Mouse (Mus musculus) layer of hippocampus, adult 11-12 months (tissue): ENCODE results near the gene Klrg1.

Experiments
- DNase-seq: peaks from one replicate; pipeline ENCODE4 v3.0.0; 2022; ENCODE audit warnings: low spot score

Klrg1 gene

DNA sequence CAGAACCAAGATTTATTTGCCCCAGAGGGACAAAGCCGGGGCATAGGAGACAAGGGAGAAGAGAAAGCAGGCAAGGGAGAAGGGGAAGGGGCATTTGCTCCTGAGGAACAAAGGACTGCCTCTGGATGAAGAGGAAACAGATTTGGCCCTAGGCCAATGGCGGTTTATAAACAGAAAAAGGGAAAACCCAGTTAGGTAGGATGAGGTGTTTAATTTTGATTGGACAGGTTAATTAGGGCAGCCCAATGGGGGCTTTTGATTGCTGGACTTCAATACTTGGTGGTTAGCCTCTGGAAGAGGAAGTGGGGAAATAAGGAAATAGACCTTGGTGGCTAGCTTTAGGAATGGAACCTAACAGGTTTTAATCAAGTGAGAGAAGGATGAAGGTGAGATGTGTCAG, 9.5 kb upstream of the Klrg1 start:
- no peak for DNase-seq

GRCm38 (mm10) chr6:122291735-122292134, 9.1 kb upstream of the Klrg1 start:
- no peak for DNase-seq

- no peak for DNase-seq
Measured at GRCm38 (mm10) chr6:122291264-122291663, 8.6 kb upstream of the Klrg1 start.

DNA sequence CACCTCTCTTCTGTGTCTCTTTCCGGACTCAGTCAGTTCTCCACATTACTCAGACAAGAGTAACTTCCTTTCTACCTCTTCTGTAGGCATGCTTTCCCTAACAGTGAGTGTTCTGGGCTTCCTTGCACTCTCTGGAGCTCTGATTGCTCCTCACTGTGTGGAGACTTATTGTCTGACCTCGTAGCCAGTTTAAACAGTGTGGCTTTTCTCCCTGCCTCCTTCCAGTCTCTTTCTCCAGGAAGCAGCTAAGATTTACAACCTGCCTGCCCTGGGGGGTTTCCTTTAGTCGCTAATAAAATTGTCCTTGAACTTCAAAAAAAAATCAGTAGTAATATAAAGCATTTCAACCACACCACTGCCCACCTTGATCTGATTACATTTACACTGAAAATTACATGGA, 7.6 kb upstream of the Klrg1 start:
- DNase-seq, result no peak

GRCm38 (mm10) chr6:122289313-122289712, 6.6 kb upstream of the Klrg1 start:
- no peak for DNase-seq

GRCm38 (mm10) chr6:122288263-122288662, 5.6 kb upstream of the Klrg1 start:
- DNase-seq, result no peak

- no peak for DNase-seq
Measured at GRCm38 (mm10) chr6:122284823-122285222, 2.1 kb upstream of the Klrg1 start.

DNA sequence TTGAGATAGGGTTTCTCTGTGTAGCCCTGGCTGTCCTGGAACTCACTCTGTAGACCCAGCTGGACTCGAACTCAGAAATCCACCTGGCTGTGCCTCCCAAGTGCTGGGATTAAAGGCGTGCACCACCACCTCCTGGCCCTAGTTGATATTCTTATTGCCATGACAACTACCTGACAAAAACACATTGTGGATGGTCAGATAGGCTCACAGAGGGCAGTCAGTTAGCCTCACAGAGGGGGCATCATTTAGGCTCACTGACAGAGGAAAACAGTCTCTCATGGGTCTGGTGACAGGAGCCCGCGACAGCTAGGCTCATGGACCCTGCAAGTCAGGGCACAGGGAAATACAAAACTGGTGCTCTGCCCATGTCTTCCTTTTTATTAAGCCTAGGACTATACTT, 1.6 kb upstream of the Klrg1 start:
- DNase-seq, result no peak

GRCm38 (mm10) chr6:122283429-122283828, 747 bp upstream of the Klrg1 start:
- DNase-seq, result no peak

DNA sequence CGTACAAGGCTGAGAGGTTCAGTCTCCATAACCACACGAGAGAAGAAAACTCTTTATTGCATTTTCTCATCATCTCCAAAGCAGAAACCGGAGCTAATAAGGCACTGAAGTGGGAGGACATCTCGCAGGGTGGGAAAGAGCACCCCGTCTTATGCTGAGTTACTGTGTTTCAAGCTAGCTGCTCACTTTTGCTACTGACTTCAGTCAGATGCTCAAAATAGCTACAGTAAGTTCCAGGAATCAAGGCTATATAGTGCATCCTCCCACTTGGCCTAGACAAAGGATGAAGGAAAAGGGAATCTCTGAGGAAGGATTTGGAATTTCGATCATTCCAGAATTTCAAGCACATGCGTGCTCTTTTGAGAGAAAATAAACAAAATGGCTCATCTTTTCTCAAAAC, 6.1 kb downstream of the Klrg1 start:
- DNase-seq, result no peak

GRCm38 (mm10) chr6:122274546-122274945, 8.1 kb downstream of the Klrg1 start:
- no peak for DNase-seq

GRCm38 (mm10) chr6:122270152-122270551, 12.5 kb downstream of the Klrg1 start:
- DNase-seq, result no peak

DNA sequence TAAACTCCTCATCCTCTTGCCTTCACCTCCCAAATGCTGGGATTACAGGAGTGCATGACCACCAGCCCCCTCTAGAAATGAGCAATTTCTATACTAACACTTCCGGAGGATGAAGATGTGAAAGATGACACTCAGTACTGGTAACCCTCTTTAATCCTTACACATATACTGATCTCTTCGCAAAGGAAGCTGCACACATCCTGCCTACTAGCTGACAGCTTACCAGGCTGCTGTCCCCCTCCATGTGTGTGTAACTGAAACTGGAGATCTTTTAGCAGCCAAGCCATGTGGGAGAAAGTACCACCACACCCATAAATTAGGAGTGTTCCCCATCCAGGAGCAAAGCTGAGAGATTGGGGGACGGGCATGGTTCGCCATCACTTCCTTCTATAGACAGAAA, 13.5 kb downstream of the Klrg1 start:
- no peak for DNase-seq

GRCm38 (mm10) chr6:122268561-122268960, 14.1 kb downstream of the Klrg1 start:
- peak; percentile 83 for DNase-seq

- DNase-seq, result no peak
Measured at GRCm38 (mm10) chr6:122262543-122262942, 20.1 kb downstream of the Klrg1 start.

DNA sequence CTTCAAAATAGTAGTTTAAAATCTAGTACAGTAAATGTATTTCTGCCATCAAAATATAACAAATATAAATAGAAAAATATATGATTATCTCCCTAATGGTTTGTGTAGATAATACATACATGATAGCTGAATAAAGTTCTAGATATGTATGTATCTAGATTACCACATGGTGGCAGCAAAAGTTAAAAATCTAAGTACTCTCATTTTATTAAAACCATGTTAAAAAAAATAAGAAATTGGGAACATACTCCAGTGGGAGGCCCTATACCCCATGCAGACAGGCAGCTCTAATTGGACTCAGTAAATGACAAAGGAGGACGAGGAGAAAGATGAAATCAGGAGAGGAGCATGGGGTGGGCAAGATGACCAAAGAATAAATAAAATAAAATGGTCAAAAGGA, 30.5 kb downstream of the Klrg1 start:
- no peak for DNase-seq

GRCm38 (mm10) chr6:122250033-122250432, 32.6 kb downstream of the Klrg1 start:
- no peak for DNase-seq
